Mouse (Mus musculus): ENCODE results near the gene Nphs1. TPM values are rescaled to one million over a fixed set of nuclear protein-coding genes. Genes with fewer than 3 reads are reported as not detected.
"Not testable (repeated sequence)": the region's sequence is repeated elsewhere in the genome, so short reads cannot be mapped to it uniquely, and the experiment has no call there.

Nphs1 gene
- polyA plus RNA-seq, 1 experiment from 2014 or later, result 1.8 TPM

DNA sequence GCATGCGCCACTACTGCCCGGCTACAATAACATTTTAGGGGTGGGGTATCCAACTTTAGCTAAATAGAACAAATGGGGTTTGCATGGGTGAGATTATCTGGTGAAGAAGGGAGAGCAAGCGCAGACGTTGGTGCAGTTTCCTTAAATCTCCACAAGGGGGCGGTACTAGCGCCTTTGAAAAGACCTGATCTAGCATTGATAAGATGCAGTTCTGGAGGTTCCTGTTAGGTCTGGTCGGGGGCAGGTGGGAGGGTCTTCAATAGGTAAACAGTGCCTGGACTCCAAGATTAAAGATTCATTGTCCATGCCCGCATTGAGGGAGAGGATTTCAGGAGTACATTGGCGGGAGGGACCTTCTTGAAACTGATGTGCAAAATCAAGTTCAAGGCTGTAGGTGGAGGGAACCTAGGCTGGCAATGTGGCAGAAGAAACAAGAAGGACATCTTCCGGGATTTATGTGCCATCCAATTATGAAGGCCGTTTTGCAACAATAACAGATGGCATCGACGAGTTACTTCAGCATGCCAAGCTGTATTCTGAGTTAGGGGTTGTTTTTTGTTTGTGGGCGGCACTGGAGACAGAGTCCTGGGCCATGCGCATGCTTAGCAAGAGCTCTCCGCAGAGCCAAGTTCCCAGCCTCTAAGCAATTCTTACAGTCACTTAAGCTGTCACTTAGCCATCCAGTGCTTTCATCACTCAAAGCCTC is 32.3 kb downstream of the Nphs1 start:
- Histone ChIP-seq H3K27ac (ENCODE audit: low read depth, low read length) (no peak overlapping the region), H3K9ac (ENCODE audit: low read length) (no peak overlapping the region), H3K27me3 (ENCODE audit: control insufficient read depth, insufficient read depth, low read length) (no peaks in the 10 kb centered on the region), H3K36me3 (ENCODE audit: control insufficient read depth, insufficient read depth, low read length) (no peaks in the 10 kb centered on the region), H3K9me3 (ENCODE audit: control insufficient read depth, low read length) (no peaks in the 10 kb centered on the region), H3K4me1 (ENCODE audit: control insufficient read depth, insufficient read depth, low read length) (no peaks in the 10 kb centered on the region), H3K4me2 (ENCODE audit: low read depth) (no peak overlapping the region), H3K4me3 (ENCODE audit: low read depth, low read length) (no peak overlapping the region)
- 30% methylated on average over 16 of the region's 16 CpGs for WGBS
- DNase-seq (ENCODE audit: low spot score) (peak; percentile 53), ATAC-seq (ENCODE audit: insufficient read depth, low FRiP score, low TSS enrichment) (no peak)

DNA sequence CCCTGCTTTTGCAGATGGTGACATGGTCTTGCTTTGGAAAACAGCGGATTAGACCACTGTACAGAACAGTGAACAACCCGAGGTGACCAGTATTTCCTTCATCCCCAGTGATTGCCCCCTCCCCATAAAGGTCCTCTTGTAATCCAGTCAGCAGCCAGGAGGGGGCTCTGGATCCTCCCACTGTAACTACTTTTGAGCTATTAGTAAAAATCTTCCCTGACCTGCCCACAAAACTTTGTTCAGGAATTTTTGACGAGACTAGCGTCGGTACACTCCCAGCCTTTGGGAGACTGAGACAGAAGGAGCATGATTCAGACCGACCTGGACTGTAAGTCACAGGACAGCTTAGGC is 32.8 kb downstream of the Nphs1 start:
- no peak overlapping the region for H3K9ac ChIP-seq (ENCODE audit: low read length)
- H3K9me3 ChIP-seq (ENCODE audit: control insufficient read depth, low read length), result no peaks in the 10 kb centered on the region
- DNase-seq (ENCODE audit: low spot score), result peak; percentile 21
- H3K4me1 ChIP-seq (ENCODE audit: control insufficient read depth, insufficient read depth, low read length), result no peaks in the 10 kb centered on the region
- H3K36me3 ChIP-seq (ENCODE audit: control insufficient read depth, insufficient read depth, low read length), result no peaks in the 10 kb centered on the region
- no peak overlapping the region for H3K27ac ChIP-seq (ENCODE audit: low read depth, low read length)
- no peak for ATAC-seq (ENCODE audit: insufficient read depth, low FRiP score, low TSS enrichment)
- 30% methylated on average over 6 of the region's 6 CpGs for WGBS
- H3K4me2 ChIP-seq (ENCODE audit: low read depth), result no peak overlapping the region
- no peak overlapping the region for H3K4me3 ChIP-seq (ENCODE audit: low read depth, low read length)
- no peaks in the 10 kb centered on the region for H3K27me3 ChIP-seq (ENCODE audit: control insufficient read depth, insufficient read depth, low read length)

DNA sequence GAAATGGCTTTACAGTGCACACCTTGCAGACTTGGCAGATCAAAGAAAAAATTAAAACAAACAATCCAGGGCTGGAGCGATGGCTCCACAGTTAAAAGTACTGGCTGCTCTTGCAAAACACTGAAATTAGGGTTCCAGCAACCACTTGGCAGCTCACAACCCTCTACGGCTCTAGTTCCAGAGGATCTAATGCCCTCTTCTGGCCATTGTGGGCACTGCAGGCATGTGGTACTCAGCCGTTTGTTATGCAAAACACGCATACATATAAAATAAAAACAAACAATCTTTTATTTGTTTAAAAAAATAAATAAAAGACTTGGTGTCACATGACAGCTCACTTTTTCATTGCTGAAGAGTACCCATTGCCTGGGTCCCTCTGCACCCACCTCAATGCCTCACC is 34.6 kb downstream of the Nphs1 start:
- DNase-seq (ENCODE audit: low spot score) (peak; percentile 73), ATAC-seq (ENCODE audit: insufficient read depth, low FRiP score, low TSS enrichment) (no peak)
- Histone ChIP-seq H3K9ac (ENCODE audit: low read length) (no peak overlapping the region), H3K9me3 (ENCODE audit: control insufficient read depth, low read length) (no peaks in the 10 kb centered on the region), H3K27me3 (ENCODE audit: control insufficient read depth, insufficient read depth, low read length) (no peaks in the 10 kb centered on the region), H3K27ac (ENCODE audit: low read depth, low read length) (no peak overlapping the region), H3K4me1 (ENCODE audit: control insufficient read depth, insufficient read depth, low read length) (no peaks in the 10 kb centered on the region), H3K36me3 (ENCODE audit: control insufficient read depth, insufficient read depth, low read length) (no peaks in the 10 kb centered on the region), H3K4me2 (ENCODE audit: low read depth) (no peak overlapping the region), H3K4me3 (ENCODE audit: low read depth, low read length) (no peak overlapping the region)
- 20% methylated on average over 4 of the region's 4 CpGs for WGBS

DNA sequence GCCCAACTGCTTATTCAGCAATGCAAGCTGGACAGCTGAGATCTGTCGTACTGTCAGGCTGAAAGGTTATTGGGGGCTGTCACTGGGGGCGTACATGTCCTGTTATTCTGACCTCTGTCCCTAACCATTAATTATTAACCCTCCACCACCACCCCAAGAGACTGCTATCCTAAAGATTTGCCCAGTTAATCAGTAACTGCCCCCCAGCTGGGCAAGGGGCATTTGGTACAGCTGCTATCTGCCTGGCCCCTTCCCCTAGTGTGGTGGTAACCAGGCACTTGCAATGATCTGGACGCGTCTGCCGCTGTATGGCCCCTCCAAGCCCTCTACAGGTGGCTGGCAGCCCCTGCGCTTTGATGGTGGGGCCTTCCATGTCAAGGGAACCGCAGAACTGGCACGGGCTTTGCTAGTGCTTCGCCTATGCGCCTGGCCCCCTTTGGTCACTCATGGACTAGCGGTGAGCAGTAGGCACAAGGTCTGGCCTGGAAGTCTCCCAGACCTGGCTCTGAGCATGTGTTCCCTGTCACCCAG is 35.4 kb downstream of the Nphs1 start, which contains the start of gene Prodh2:
Gene Prodh2, plus strand, starts transcription at position 222 of the 531 bp plus-strand sequence.
- Histone ChIP-seq H3K4me1 (ENCODE audit: control insufficient read depth, insufficient read depth, low read length) (no peaks in the 10 kb centered on the region), H3K27ac (ENCODE audit: low read depth, low read length) (no peak within 1 kb of the TSS), H3K27me3 (ENCODE audit: control insufficient read depth, insufficient read depth, low read length) (no peaks in the 10 kb centered on the region), H3K9ac (ENCODE audit: low read length) (no peak within 1 kb of the TSS), H3K4me2 (ENCODE audit: low read depth) (no peak within 1 kb of the TSS), H3K4me3 (ENCODE audit: low read depth, low read length) (no peak within 1 kb of the TSS), H3K9me3 (ENCODE audit: control insufficient read depth, low read length) (no peaks in the 10 kb centered on the region), H3K36me3 (ENCODE audit: control insufficient read depth, insufficient read depth, low read length) (no peaks in the 10 kb centered on the region)
- 44% methylated on average over 11 of the region's 11 CpGs for WGBS
- no peak for DNase-seq (ENCODE audit: low spot score)
- no peak for ATAC-seq (ENCODE audit: insufficient read depth, low FRiP score, low TSS enrichment)

DNA sequence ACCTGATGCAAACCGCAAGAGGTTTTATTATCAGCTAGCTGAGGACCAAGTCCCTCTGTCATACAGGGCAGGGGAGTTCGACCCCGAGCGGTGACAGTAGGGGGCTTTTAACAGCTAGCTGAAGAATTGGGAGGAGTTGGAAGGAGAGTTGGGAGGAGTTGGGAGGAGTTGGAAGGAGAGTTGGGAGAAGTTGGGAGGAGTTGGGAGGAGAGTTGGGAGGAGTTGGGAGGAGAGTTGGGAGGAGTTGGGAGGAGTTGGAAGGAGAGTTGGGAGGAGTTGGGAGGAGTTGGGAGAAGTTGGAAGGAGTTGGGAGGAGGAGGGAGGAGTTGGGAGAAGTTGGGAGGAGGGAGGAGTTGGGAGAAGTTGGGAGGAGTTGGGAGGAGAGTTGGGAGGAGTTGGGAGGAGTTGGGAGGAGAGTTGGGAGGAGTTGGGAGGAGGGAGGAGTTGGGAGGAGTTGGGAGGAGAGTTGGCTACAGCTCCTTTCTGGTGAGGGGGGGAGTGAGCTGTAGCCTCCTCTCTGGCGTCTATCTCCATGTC is 37.5 kb downstream of the Nphs1 start:
- not testable (repeated sequence) for ATAC-seq (ENCODE audit: insufficient read depth, low FRiP score, low TSS enrichment); H3K9ac ChIP-seq (ENCODE audit: low read length); H3K27me3 ChIP-seq (ENCODE audit: control insufficient read depth, insufficient read depth, low read length); H3K36me3 ChIP-seq (ENCODE audit: control insufficient read depth, insufficient read depth, low read length); H3K4me1 ChIP-seq (ENCODE audit: control insufficient read depth, insufficient read depth, low read length); H3K27ac ChIP-seq (ENCODE audit: low read depth, low read length); H3K4me2 ChIP-seq (ENCODE audit: low read depth); H3K9me3 ChIP-seq (ENCODE audit: control insufficient read depth, low read length); H3K4me3 ChIP-seq (ENCODE audit: low read depth, low read length)
- DNase-seq (ENCODE audit: low spot score), result peak; percentile 5
- 61% methylated on average over 5 of the region's 5 CpGs for WGBS

DNA sequence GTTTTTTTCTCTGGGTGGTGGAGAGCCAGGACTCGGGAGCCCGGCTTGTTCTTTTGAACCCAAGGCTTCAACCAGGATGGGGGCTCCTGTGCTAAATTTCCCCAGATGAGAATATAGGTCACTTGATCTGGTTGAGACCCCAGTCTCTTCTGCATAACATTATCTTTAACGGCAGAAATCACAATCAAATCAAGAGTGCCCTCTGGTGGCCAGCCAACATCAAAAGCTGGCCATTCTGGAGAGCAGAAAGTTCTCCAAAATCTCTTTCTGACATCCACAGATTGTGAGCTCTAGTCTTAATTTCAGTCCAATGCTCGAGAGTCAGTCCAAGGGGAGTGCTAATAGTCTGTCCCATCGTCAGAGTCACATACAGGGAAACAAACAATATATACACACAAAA is 43.0 kb downstream of the Nphs1 start:
- ATAC-seq (ENCODE audit: insufficient read depth, low FRiP score, low TSS enrichment); H3K4me3 ChIP-seq (ENCODE audit: low read depth, low read length); H3K9me3 ChIP-seq (ENCODE audit: control insufficient read depth, low read length); DNase-seq (ENCODE audit: low spot score); H3K36me3 ChIP-seq (ENCODE audit: control insufficient read depth, insufficient read depth, low read length); H3K4me1 ChIP-seq (ENCODE audit: control insufficient read depth, insufficient read depth, low read length); H3K27me3 ChIP-seq (ENCODE audit: control insufficient read depth, insufficient read depth, low read length); H3K4me2 ChIP-seq (ENCODE audit: low read depth); H3K9ac ChIP-seq (ENCODE audit: low read length); H3K27ac ChIP-seq (ENCODE audit: low read depth, low read length): not testable (repeated sequence)
- WGBS, result 82% methylated on average over 5 of the region's 5 CpGs

DNA sequence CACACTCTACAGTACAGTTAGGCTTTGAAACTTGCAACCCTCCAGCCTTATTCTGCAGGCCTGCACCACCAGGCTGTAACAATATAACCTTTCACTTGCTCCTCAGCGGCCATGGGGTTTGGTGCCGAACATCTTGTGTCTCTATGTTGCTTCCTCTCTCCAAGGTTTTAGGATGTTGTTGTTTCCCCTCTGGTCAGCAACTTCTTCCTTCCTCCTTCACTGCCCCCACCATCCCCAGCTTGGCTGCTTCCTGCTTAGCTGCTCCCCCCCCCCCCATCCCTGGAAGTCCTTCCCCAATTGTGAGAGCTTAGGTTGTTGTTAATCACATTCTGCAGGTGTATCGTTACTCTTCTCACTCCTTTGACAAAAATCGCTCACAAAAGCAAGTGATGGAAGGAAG is 49.9 kb downstream of the Nphs1 start:
- no peak overlapping the region for H3K27ac ChIP-seq (ENCODE audit: low read depth, low read length)
- no peaks in the 10 kb centered on the region for H3K36me3 ChIP-seq (ENCODE audit: control insufficient read depth, insufficient read depth, low read length)
- ATAC-seq (ENCODE audit: insufficient read depth, low FRiP score, low TSS enrichment), result no peak
- H3K4me3 ChIP-seq (ENCODE audit: low read depth, low read length), result no peak overlapping the region
- no peaks in the 10 kb centered on the region for H3K9me3 ChIP-seq (ENCODE audit: control insufficient read depth, low read length)
- H3K27me3 ChIP-seq (ENCODE audit: control insufficient read depth, insufficient read depth, low read length), result no peaks in the 10 kb centered on the region
- no peaks in the 10 kb centered on the region for H3K4me1 ChIP-seq (ENCODE audit: control insufficient read depth, insufficient read depth, low read length)
- WGBS, result 78% methylated on average over 4 of the region's 4 CpGs
- no peak overlapping the region for H3K9ac ChIP-seq (ENCODE audit: low read length)
- DNase-seq (ENCODE audit: low spot score), result no peak
- H3K4me2 ChIP-seq (ENCODE audit: low read depth), result no peak overlapping the region

DNA sequence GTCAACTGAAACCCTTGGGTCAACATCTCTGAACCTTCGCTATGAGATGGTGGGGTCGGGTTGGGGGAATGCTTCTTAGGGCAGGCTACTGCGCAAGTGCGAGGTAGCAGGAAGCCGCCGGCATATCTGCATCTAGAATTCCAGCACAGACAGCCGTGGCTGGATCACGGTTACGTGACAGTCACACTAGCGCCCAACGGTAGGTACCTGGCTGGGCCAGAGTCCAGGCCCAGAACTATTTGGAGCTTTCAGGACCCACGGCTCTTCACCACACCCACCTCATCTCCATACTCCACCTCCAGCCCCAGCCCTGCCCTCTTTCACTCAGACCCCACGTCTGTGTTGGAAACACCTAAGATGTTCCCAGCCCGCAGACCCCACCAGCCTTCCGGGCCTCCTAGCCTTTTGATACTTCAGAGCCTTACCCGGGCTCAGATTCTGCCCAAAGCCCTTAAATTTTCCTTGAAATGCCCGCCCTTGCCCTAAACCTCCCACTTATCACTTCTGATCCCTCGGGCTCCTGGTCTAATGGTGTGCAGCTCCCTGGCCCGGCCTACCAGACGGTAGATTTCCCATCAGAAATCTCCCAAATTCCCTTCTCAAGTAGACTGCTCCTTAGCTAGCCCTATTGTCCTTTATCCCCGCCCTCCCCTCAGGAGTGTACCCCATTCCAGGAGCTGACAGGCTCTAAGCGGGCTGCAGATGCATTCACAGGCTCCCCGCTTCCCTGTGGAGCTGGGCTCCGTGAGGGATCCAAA is 57.1 kb downstream of the Nphs1 start:
- Histone ChIP-seq H3K9me3 (ENCODE audit: control insufficient read depth, low read length) (no peaks in the 10 kb centered on the region), H3K27me3 (ENCODE audit: control insufficient read depth, insufficient read depth, low read length) (no peaks in the 10 kb centered on the region), H3K9ac (ENCODE audit: low read length) (no peak overlapping the region), H3K4me3 (ENCODE audit: low read depth, low read length) (no peak overlapping the region), H3K36me3 (ENCODE audit: control insufficient read depth, insufficient read depth, low read length) (no peaks in the 10 kb centered on the region), H3K27ac (ENCODE audit: low read depth, low read length) (no peak overlapping the region), H3K4me2 (ENCODE audit: low read depth) (no peak overlapping the region), H3K4me1 (ENCODE audit: control insufficient read depth, insufficient read depth, low read length) (no peaks in the 10 kb centered on the region)
- 58% methylated on average over 24 of the region's 24 CpGs for WGBS
- ATAC-seq (ENCODE audit: insufficient read depth, low FRiP score, low TSS enrichment) (no peak), DNase-seq (ENCODE audit: low spot score) (no peak)

Measured in neural tube, embryonic 11.5 days (tissue).